ENCODE assay signal across 7 mouse cellular contexts in genomic region chr16:21422645-21423545, GRCm38 (mm10). TPM values are rescaled to one million over a fixed set of nuclear protein-coding genes. Genes with fewer than 3 reads are reported as not detected.
DNase-seq lines count a peak whose midpoint lies in the region; ATAC-seq and TF ChIP-seq lines count a peak whose summit lies in the region.

Gene Vps8 (plus strand): TSS chr16:21423118.

- ATAC-seq in embryonic facial prominence, embryonic 12.5 days (ENCODE audit: insufficient number of reproducible peaks, insufficient read depth, low FRiP score, low TSS enrichment): peak; percentile 94
- peak; percentile 95 for ATAC-seq in limb, embryonic 12.5 days (ENCODE audit: insufficient number of reproducible peaks, insufficient read depth, low FRiP score, low TSS enrichment, low read depth)
- peak; percentile 97 for ATAC-seq in midbrain, embryonic 15.5 days (replicated peaks)

- peak within 1 kb of the TSS; percentile 85 for H3K9ac ChIP-seq in embryonic facial prominence, embryonic 12.5 days
- H3K9ac ChIP-seq in limb, embryonic 12.5 days (replicated peaks): peak within 1 kb of the TSS; percentile 82
- peak within 1 kb of the TSS; percentile 95 for H3K9ac ChIP-seq in midbrain, embryonic 15.5 days

- peak within 1 kb of the TSS; percentile 95 for H3K27ac ChIP-seq in embryonic facial prominence, embryonic 12.5 days
- H3K27ac ChIP-seq in kidney, adult 2 months (ENCODE audit: insufficient read depth, low read depth, low read length): peak within 1 kb of the TSS; percentile 44
- peak within 1 kb of the TSS; percentile 96 for H3K27ac ChIP-seq in limb, embryonic 12.5 days
- H3K27ac ChIP-seq in midbrain, embryonic 15.5 days: peak within 1 kb of the TSS; percentile 75
- peak within 1 kb of the TSS; percentile 69 for H3K27ac ChIP-seq in spleen, adult 2 months (ENCODE audit: insufficient read depth, low read length)

- H3K9me3 ChIP-seq in embryonic facial prominence, embryonic 12.5 days: no peaks in the 10 kb centered on the region
- H3K9me3 ChIP-seq in limb, embryonic 12.5 days: no peaks in the 10 kb centered on the region
- H3K9me3 ChIP-seq in midbrain, embryonic 15.5 days: no peaks in the 10 kb centered on the region

- under 1% methylated on average over 71 of the region's 71 CpGs for WGBS in embryonic facial prominence, embryonic 12.5 days
- WGBS in kidney, adult 2 months: 1% methylated on average over 71 of the region's 71 CpGs
- WGBS in limb, embryonic 12.5 days: under 1% methylated on average over 71 of the region's 71 CpGs
- WGBS in midbrain, embryonic 15.5 days: under 1% methylated on average over 71 of the region's 71 CpGs
- WGBS in spleen, adult 2 months: 2% methylated on average over 68 of the region's 71 CpGs

- TF ChIP-seq POLR2A in kidney, adult 2 months (IDR thresholded peaks at IDR 0.05; ENCODE audit: low read depth, low read length): peak; percentile 20
- peak; percentile 51 for TF ChIP-seq POLR2A in spleen, adult 2 months (IDR thresholded peaks at IDR 0.05; ENCODE audit: low read depth, low read length)

- H3K36me3 ChIP-seq in embryonic facial prominence, embryonic 12.5 days: no peaks in the 10 kb centered on the region
- H3K36me3 ChIP-seq in kidney, adult 2 months (ENCODE audit: control insufficient read depth, insufficient read depth, low read length): no peaks in the 10 kb centered on the region
- no peaks in the 10 kb centered on the region for H3K36me3 ChIP-seq in limb, embryonic 12.5 days
- no peaks in the 10 kb centered on the region for H3K36me3 ChIP-seq in midbrain, embryonic 15.5 days (replicated peaks)
- H3K36me3 ChIP-seq in spleen, adult 2 months (ENCODE audit: control insufficient read depth, insufficient read depth, low read length): no peaks in the 10 kb centered on the region

- H3K4me3 ChIP-seq in embryonic facial prominence, embryonic 12.5 days: peak within 1 kb of the TSS; percentile 80
- peak within 1 kb of the TSS; percentile 98 for H3K4me3 ChIP-seq in kidney, adult 2 months (ENCODE audit: insufficient read depth, low read depth, low read length)
- H3K4me3 ChIP-seq in limb, embryonic 12.5 days (replicated peaks): peak within 1 kb of the TSS; percentile 79
- peak within 1 kb of the TSS; percentile 82 for H3K4me3 ChIP-seq in midbrain, embryonic 15.5 days
- peak within 1 kb of the TSS; percentile 70 for H3K4me3 ChIP-seq in spleen, adult 2 months (ENCODE audit: extremely low read depth, insufficient read depth, insufficient read length)

- peak; percentile 94 for DNase-seq in adrenal gland, postnatal 25 days
- DNase-seq in heart, adult 18-20 months: peak; percentile 92 to 95
- DNase-seq in kidney, adult 2 months: peak; percentile 96
- peak; percentile 88 to 91 for DNase-seq in spleen, adult 2 months (ENCODE audit: low read depth in 1 of 2, low spot score in 2 of 2)

- no peak for TF ChIP-seq CTCF in kidney, adult 2 months (conservative IDR thresholded peaks at IDR 0.05; ENCODE audit: insufficient read depth, insufficient read length, low read depth, low read length)
- TF ChIP-seq CTCF in spleen, adult 2 months (IDR thresholded peaks at IDR 0.05; ENCODE audit: extremely low read depth, insufficient read depth, insufficient read length, insufficient replicate concordance): no peak

- no peaks in the 10 kb centered on the region for H3K27me3 ChIP-seq in embryonic facial prominence, embryonic 12.5 days
- H3K27me3 ChIP-seq in kidney, adult 2 months (replicated peaks; ENCODE audit: control insufficient read depth, insufficient read depth, low read length): no peaks in the 10 kb centered on the region
- no peaks in the 10 kb centered on the region for H3K27me3 ChIP-seq in limb, embryonic 12.5 days
- H3K27me3 ChIP-seq in midbrain, embryonic 15.5 days (replicated peaks): no peaks in the 10 kb centered on the region
- no peaks in the 10 kb centered on the region for H3K27me3 ChIP-seq in spleen, adult 2 months (ENCODE audit: control insufficient read depth, insufficient read depth, low read length)

- peak within 1 kb of the TSS; percentile 69 for H3K4me2 ChIP-seq in embryonic facial prominence, embryonic 12.5 days (replicated peaks)
- H3K4me2 ChIP-seq in limb, embryonic 12.5 days: peak within 1 kb of the TSS; percentile 79
- peak within 1 kb of the TSS; percentile 87 for H3K4me2 ChIP-seq in midbrain, embryonic 15.5 days

- H3K4me1 ChIP-seq in embryonic facial prominence, embryonic 12.5 days: peaks cover 3% of the 10 kb centered on the region; the same call in 1 of the 2 replicates
- H3K4me1 ChIP-seq in kidney, adult 2 months (ENCODE audit: control insufficient read depth, insufficient read depth, low read length): no peaks in the 10 kb centered on the region; the same call in 1 of the 2 replicates
- H3K4me1 ChIP-seq in limb, embryonic 12.5 days (replicated peaks): no peaks in the 10 kb centered on the region; the same call in 1 of the 2 replicates
- H3K4me1 ChIP-seq in midbrain, embryonic 15.5 days: peaks cover 8% of the 10 kb centered on the region
- H3K4me1 ChIP-seq in spleen, adult 2 months (ENCODE audit: control insufficient read depth, insufficient read depth, insufficient read length): no peaks in the 10 kb centered on the region

RNA-seq across cellular contexts. Expression of gene Vps8, which starts in this region (rescaled TPM):
- total RNA-seq in adrenal gland, postnatal 25 days (2021): 24.2 and 24.5 TPM in 2 replicates
- 16.7 and 19.7 TPM in 2 replicates for polyA plus RNA-seq in embryonic facial prominence, embryonic 12.5 days (2016; fragmentation: Nextera tagmentation; extraction: Ambion mirVana)
- total RNA-seq in heart, adult 18-20 months (2021): 10 to 100 TPM; 21.3 to 23.6 TPM
- polyA plus RNA-seq in kidney, adult 2 months (2012; rRNA removed): 26.0 and 33.9 TPM in 2 replicates
- 15.9 and 16.3 TPM in 2 replicates for polyA plus RNA-seq in limb, embryonic 12.5 days (2016; fragmentation: Nextera tagmentation; extraction: Ambion mirVana)
- 37.5 and 40.2 TPM in 2 replicates for polyA plus RNA-seq in midbrain, embryonic 15.5 days (2015; fragmentation: Nextera tagmentation; extraction: Ambion mirVana)
- polyA plus RNA-seq in spleen, adult 2 months (2012; rRNA removed): 8.2 and 13.1 TPM in 2 replicates

Comparison
In these comparisons a context has a peak if more than half of its experiments do, and no peak if none do; other contexts are left out.
1. Peak in every context shown above with its lines: DNase-seq, ATAC-seq, H3K4me3 ChIP-seq and H3K27ac ChIP-seq.
2. H3K27ac ChIP-seq: peak in every context shown above with its lines; median percentile 96 in limb, embryonic 12.5 days; 95 in embryonic facial prominence, embryonic 12.5 days; 75 in midbrain, embryonic 15.5 days; 69 in spleen, adult 2 months; 44 in kidney, adult 2 months.